Mouse (Mus musculus): ENCODE data around the gene Doc2g. TPM values are rescaled to one million over a fixed set of nuclear protein-coding genes. Genes with fewer than 3 reads are reported as not detected.
"Not testable (repeated sequence)": the region's sequence is repeated elsewhere in the genome, so short reads cannot be mapped to it uniquely, and the experiment has no call there.

Gene Doc2g
- polyA plus RNA-seq, 1 experiment from 2014 or later: 6.9 TPM

DNA sequence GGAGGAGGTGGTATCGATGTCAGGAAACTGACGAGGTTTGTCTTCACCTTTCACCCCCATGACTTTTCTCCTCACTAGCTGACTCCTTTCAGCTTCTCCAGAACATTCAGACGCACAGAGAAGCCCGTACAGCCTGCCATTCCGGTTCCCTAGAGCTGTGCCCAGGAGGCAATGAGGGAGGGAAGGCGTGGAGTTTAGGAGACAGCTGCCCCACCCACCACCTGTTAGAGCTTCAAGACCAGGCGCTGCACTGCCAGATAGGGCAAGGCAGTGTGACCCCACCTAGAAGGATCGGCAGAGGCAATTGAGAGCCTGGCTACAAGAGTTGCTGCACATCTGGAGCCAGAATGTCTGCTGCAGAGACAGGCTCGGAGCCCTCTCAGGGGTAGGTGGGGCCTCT lies 30.9 kb upstream of the Doc2g start, which contains the start of gene Aldh3b2:
TSS of gene Aldh3b2 (plus strand) at position 100 of the 400 bp plus-strand sequence.
- 25% methylated on average over 8 of the region's 9 CpGs for WGBS
- Histone ChIP-seq H3K4me2 (replicated peaks) (no peak within 1 kb of the TSS), H3K27me3 (no peaks in the 10 kb centered on the region), H3K4me1 (peaks cover 10% of the 10 kb centered on the region), H3K27ac (no peak within 1 kb of the TSS), H3K4me3 (no peak within 1 kb of the TSS), H3K9me3 (no peaks in the 10 kb centered on the region), H3K36me3 (no peaks in the 10 kb centered on the region), H3K9ac (no peak within 1 kb of the TSS)
- ATAC-seq (ENCODE audit: insufficient number of reproducible peaks, insufficient read depth, low FRiP score, low TSS enrichment): no peak

DNA sequence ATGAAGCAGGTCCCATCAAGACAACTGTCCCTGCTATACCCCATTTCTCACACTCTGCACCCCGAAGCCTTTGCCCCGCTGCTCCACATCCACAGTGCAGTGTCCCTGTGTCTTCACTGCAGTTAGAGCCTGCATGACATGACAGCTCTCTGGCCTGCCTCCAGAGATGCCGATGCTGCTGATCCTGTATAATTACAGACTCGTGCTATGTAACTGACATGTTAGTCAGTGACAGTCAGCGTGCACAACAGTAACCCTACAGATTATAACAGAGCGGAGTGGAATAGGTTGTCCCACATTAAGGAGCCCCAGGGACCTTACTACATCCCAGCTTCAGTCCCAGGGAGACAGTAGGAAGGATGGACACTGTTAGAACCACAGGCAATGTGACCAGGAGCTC lies 28.5 kb upstream of the Doc2g start:
- H3K4me3 ChIP-seq; H3K4me2 ChIP-seq (replicated peaks); H3K36me3 ChIP-seq; H3K27ac ChIP-seq; H3K27me3 ChIP-seq; H3K9me3 ChIP-seq; ATAC-seq (ENCODE audit: insufficient number of reproducible peaks, insufficient read depth, low FRiP score, low TSS enrichment); H3K9ac ChIP-seq; H3K4me1 ChIP-seq: not testable (repeated sequence)
- 76% methylated on average over 6 of the region's 6 CpGs for WGBS

DNA sequence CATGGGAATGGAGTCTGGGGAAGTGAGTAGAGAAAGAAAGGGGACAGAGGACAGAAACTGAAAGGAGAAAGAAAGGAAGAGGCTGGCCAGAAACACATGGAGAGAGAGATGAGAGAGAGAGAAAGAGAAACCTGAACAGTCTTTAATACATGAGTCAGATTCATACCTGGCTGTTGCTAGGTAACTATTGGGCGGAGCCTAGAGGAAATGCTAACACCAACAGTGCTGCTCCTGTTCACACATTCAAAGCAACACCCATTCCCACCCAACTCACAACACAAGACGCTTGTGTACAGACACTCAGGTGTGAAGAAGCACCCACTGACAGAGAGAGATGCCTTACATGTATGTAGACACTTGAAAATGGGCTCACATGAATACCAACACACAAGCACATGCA lies 27.2 kb upstream of the Doc2g start:
- WGBS: 67% methylated on average over 2 of the region's 2 CpGs

DNA sequence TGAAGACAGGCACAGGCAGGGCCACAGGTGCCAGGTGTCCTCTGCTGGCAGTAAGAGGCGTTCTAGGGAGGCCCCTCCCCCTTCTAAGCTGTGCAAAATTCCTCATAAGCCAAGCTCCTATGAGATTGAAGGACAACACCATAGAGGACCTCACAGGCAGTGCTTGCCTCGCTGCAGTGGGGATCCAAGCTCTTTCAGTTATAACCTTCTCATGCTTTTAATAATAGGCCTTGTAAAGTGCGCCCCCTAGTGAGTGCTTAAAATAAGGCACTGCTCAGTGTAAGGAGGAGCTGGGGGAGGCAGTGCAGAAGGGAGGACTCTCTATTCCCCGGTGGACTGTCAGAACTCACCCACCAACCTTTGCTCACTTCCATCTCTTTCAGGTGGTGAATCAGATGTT lies 22.8 kb upstream of the Doc2g start:
- Histone ChIP-seq H3K36me3 (no peaks in the 10 kb centered on the region), H3K27me3 (no peaks in the 10 kb centered on the region), H3K9me3 (no peaks in the 10 kb centered on the region), H3K4me2 (replicated peaks) (no peak overlapping the region), H3K4me1 (peaks cover 11% of the 10 kb centered on the region), H3K9ac (no peak overlapping the region), H3K4me3 (no peak overlapping the region), H3K27ac (no peak overlapping the region)
- WGBS: 13% methylated on average over 4 of the region's 4 CpGs
- ATAC-seq (ENCODE audit: insufficient number of reproducible peaks, insufficient read depth, low FRiP score, low TSS enrichment): no peak

More for the DNA sequence above, 27.2 kb upstream of the Doc2g start:
- Histone ChIP-seq H3K9me3 (no peaks in the 10 kb centered on the region), H3K27me3 (no peaks in the 10 kb centered on the region), H3K36me3 (no peaks in the 10 kb centered on the region), H3K4me3 (no peak overlapping the region), H3K4me2 (replicated peaks) (no peak overlapping the region), H3K27ac (no peak overlapping the region), H3K4me1 (peaks cover 10% of the 10 kb centered on the region), H3K9ac (no peak overlapping the region)
- no peak for ATAC-seq (ENCODE audit: insufficient number of reproducible peaks, insufficient read depth, low FRiP score, low TSS enrichment)

DNA sequence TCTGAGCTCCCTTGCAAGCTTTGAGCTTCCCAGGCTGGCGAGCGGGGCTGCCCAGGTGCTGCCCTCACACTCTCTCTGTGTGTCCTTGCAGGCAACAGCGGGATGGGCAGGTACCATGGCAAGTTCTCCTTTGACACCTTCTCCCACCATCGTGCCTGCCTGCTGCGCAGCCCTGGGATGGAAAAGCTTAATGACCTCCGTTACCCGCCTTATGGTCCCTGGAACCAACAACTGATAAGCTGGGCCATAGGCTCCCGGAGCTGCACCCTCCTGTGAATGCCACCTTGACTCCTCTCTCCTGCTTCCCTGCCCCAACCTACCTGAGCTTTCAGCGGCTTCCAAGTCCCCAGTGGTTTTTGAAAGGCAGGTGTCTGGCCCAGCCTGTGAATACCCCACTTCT lies 22.2 kb upstream of the Doc2g start:
- 80% methylated on average over 9 of the region's 9 CpGs for WGBS
- Histone ChIP-seq H3K9ac (no peak overlapping the region), H3K4me2 (replicated peaks) (no peak overlapping the region), H3K36me3 (no peaks in the 10 kb centered on the region), H3K27me3 (no peaks in the 10 kb centered on the region), H3K9me3 (no peaks in the 10 kb centered on the region), H3K27ac (no peak overlapping the region), H3K4me1 (peaks cover 11% of the 10 kb centered on the region), H3K4me3 (no peak overlapping the region)
- no peak for ATAC-seq (ENCODE audit: insufficient number of reproducible peaks, insufficient read depth, low FRiP score, low TSS enrichment)

DNA sequence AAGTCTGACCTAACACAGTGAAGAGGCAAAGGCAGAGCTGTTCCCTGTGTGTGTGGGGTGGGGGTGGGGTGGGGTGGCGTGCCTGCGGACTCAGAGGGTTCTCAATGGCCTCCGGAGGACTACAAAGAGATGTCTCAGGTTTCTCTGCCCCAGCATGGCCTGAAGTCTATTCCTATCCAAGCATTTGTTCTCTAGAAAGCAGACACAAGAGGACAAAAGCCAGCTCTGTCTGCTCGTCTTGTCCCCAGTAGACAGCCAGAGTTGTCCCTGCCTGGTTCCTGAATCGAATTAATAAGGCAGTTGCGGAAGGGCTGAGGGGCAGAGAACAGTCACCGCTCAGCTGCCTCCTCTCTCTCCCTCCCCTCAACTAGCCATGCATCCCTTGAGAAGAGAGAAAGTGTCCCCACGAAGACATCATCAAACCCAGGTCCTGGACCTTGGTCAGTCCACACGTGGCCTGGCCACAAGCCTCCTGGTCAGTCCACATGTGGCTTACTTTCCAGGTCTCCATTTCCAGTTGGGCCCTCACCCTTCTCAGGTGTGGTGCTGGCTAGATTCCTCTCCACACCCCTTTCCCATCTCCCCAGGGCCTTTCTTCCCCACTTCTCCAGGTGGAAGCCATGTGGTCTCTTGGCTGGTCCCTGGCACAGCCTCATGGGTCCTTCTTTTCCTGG lies 19.4 kb upstream of the Doc2g start:
- Histone ChIP-seq H3K9ac (no peak overlapping the region), H3K27ac (peak overlapping the region; percentile 52; the same call in 1 of the 2 replicates), H3K4me1 (peaks cover 21% of the 10 kb centered on the region), H3K9me3 (no peaks in the 10 kb centered on the region), H3K4me3 (no peak overlapping the region), H3K27me3 (no peaks in the 10 kb centered on the region), H3K36me3 (no peaks in the 10 kb centered on the region), H3K4me2 (replicated peaks) (no peak overlapping the region)
- ATAC-seq (ENCODE audit: insufficient number of reproducible peaks, insufficient read depth, low FRiP score, low TSS enrichment): no peak
- 26% methylated on average over 9 of the region's 9 CpGs for WGBS

DNA sequence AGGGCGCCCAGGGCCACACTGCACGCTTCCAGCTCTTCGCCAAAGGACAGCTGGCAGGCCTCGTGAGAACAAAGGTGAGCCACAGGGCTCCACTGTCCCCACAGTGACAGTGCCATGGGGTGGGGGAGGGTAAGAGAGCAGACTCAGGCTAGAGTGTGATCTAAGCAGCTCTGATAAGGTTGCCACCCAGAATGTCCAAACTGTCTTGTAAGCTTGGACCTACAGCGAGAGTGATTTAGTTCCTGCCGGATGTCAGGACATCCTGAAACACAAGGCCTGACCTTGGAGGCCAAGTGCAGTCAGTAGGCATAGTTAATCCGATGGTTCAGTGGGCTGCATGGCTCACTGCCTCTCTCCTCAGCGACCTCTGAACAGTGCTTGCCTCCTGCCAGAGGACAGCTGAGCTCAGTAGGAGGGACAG lies 17.8 kb upstream of the Doc2g start:
- Histone ChIP-seq H3K9ac (no peak overlapping the region), H3K27ac (no peak overlapping the region)

DNA sequence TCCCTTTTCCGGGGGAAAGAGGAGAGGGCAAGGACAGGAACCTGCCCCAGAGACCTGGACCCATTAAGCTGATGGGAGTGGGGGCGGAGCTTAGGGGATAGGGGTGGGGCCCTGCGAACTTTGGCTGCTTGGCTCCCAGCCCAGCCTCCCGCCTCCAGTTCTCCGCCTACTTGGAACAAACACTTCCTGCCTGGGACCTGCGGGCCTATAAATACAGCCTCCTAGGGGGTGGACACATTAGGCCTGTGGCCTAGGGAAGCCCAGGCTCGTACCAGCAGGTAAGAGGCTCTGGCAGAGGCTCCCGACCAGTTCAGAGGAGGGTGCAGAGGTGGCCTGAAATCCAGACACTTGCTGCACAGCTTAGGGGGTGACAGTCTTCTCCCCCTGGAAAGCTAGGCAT lies 16.8 kb upstream of the Doc2g start, which contains the start of gene Acy3:
TSS of gene Acy3 (plus strand) at position 237 of the 400 bp plus-strand sequence.
- Histone ChIP-seq H3K4me1 (peaks cover 21% of the 10 kb centered on the region), H3K27ac (no peak within 1 kb of the TSS), H3K4me3 (no peak within 1 kb of the TSS), H3K4me2 (replicated peaks) (no peak within 1 kb of the TSS; the same call in 1 of the 2 replicates), H3K27me3 (no peaks in the 10 kb centered on the region), H3K9me3 (no peaks in the 10 kb centered on the region), H3K9ac (no peak within 1 kb of the TSS), H3K36me3 (no peaks in the 10 kb centered on the region)
- WGBS: 13% methylated on average over 8 of the region's 8 CpGs
- peak; percentile 54; the same call in 1 of the 2 replicates for ATAC-seq (ENCODE audit: insufficient number of reproducible peaks, insufficient read depth, low FRiP score, low TSS enrichment)

More for the DNA sequence above, 17.8 kb upstream of the Doc2g start:
- 31% methylated on average over 8 of the region's 8 CpGs for WGBS
- Histone ChIP-seq H3K27me3 (no peaks in the 10 kb centered on the region), H3K9me3 (no peaks in the 10 kb centered on the region), H3K4me1 (peaks cover 21% of the 10 kb centered on the region), H3K36me3 (no peaks in the 10 kb centered on the region), H3K4me3 (no peak overlapping the region), H3K4me2 (replicated peaks) (no peak overlapping the region)
- ATAC-seq (ENCODE audit: insufficient number of reproducible peaks, insufficient read depth, low FRiP score, low TSS enrichment): 0 out of 2 replicates have a peak, but pooled peaks have one; percentile 25

DNA sequence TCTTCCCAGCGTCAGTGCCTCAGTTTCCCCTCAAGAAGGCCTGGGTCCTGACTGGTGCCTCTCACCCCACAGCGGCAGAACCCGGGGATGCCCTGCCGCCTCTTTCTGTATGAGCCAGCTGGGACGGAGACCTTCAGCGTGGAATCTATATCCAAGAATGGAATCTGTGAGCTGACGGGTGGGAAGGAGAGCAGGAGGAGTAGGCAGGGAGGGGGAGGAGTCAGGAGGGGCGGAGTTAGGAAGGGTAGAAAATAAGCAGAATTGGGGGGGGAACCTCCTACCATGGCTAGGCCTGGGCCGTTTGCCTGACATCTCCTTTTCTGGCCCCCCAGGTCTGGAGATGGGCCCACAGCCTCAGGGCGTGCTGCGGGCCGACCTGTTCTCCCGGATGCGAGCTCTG lies 15.0 kb upstream of the Doc2g start:
- H3K9me3 ChIP-seq: no peaks in the 10 kb centered on the region
- H3K4me1 ChIP-seq: peaks cover 20% of the 10 kb centered on the region
- H3K27ac ChIP-seq: no peak overlapping the region
- no peak overlapping the region for H3K4me2 ChIP-seq (replicated peaks)
- no peak overlapping the region for H3K4me3 ChIP-seq
- no peaks in the 10 kb centered on the region for H3K27me3 ChIP-seq
- no peak for ATAC-seq (ENCODE audit: insufficient number of reproducible peaks, insufficient read depth, low FRiP score, low TSS enrichment)
- H3K36me3 ChIP-seq: no peaks in the 10 kb centered on the region
- WGBS: 86% methylated on average over 14 of the region's 14 CpGs
- no peak overlapping the region for H3K9ac ChIP-seq

DNA sequence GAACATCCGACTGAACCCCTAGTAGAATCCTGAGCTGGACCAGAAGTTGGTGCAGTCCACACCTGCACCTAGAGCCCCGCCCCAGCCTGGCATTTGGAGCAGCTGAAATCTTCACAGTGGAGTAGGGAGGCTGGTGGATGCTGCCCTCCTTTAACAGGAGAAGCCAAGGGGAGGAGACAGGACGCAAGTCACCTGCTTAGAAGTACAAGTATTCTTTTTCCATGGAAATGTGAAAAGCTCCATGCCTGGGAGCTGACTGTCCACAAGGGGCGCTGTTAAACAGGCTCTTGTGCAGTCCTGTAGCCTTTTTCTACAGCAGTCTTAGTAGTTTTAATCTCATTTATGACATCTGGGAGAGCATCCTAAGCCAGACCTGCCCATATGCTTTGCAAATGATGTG lies 14.4 kb upstream of the Doc2g start:
- no peak for ATAC-seq (ENCODE audit: insufficient number of reproducible peaks, insufficient read depth, low FRiP score, low TSS enrichment)
- 85% methylated on average over 4 of the region's 4 CpGs for WGBS

DNA sequence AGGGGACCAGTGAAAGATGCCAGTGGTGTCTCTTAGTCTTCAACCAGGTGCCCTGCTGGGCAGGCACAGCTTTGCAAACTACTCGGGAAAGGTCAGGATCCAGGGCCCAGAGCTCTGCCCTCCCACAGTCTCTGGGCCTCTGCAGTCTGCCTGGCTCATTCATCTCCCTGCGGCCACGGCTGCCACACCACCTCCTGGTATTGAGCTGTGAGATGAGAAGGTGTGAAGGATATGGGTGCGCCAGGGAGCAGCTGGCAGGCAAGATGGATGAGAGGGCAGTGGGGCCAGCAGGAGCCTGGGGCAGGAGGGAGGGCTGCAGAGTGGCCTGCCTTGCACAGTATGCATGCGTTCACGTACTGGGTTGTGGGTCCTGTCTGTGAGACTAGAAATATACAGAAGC lies 12.3 kb upstream of the Doc2g start:
- Histone ChIP-seq H3K27me3 (no peaks in the 10 kb centered on the region), H3K4me3 (no peak overlapping the region), H3K9ac (no peak overlapping the region), H3K27ac (no peak overlapping the region), H3K4me1 (peaks cover 11% of the 10 kb centered on the region), H3K9me3 (no peaks in the 10 kb centered on the region), H3K4me2 (replicated peaks) (no peak overlapping the region), H3K36me3 (no peaks in the 10 kb centered on the region)
- ATAC-seq (ENCODE audit: insufficient number of reproducible peaks, insufficient read depth, low FRiP score, low TSS enrichment): no peak
- 62% methylated on average over 6 of the region's 6 CpGs for WGBS

More for the DNA sequence above, 14.4 kb upstream of the Doc2g start:
- H3K36me3 ChIP-seq: no peaks in the 10 kb centered on the region
- no peak overlapping the region for H3K4me2 ChIP-seq (replicated peaks)
- no peaks in the 10 kb centered on the region for H3K27me3 ChIP-seq
- no peak overlapping the region for H3K9ac ChIP-seq
- H3K9me3 ChIP-seq: no peaks in the 10 kb centered on the region
- peaks cover 14% of the 10 kb centered on the region for H3K4me1 ChIP-seq
- no peak overlapping the region for H3K27ac ChIP-seq
- no peak overlapping the region for H3K4me3 ChIP-seq

DNA sequence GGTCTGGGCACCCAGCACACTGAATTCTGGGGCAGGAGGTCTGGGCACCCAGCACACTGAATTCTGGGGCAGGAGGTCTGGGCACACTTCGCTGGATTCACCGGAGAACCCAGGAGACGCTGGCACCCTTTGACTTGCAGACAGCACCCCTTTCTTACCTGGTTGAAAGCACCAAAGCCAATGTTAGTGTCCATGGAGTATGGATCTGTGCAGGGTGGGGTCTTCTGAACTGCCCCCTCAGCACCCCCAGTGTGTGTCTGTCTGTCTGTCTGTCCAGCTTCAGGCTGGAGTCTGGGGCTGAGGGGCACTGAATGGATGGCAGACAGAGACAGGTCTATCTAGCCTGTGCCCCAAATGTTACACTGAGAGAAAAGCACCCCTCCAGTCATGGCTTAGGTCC lies 11.6 kb upstream of the Doc2g start:
- no peak for ATAC-seq (ENCODE audit: insufficient number of reproducible peaks, insufficient read depth, low FRiP score, low TSS enrichment)
- no peaks in the 10 kb centered on the region for H3K9me3 ChIP-seq
- WGBS: 94% methylated on average over 3 of the region's 3 CpGs
- no peak overlapping the region for H3K27ac ChIP-seq
- H3K36me3 ChIP-seq: no peaks in the 10 kb centered on the region
- H3K4me3 ChIP-seq: no peak overlapping the region
- peaks cover 4% of the 10 kb centered on the region for H3K4me1 ChIP-seq
- H3K4me2 ChIP-seq (replicated peaks): no peak overlapping the region
- H3K27me3 ChIP-seq: no peaks in the 10 kb centered on the region
- H3K9ac ChIP-seq: no peak overlapping the region
